Mouse (Mus musculus): ENCODE results near the gene Ung. TPM values are rescaled to one million over a fixed set of nuclear protein-coding genes. Genes with fewer than 3 reads are reported as not detected.

The Ung gene
- total and polyA plus RNA-seq, 3 experiments: 24.4 to 32.1 (median 27.1) TPM

GRCm38 (mm10) chr5:114170345-114170744 lies 40.2 kb downstream of the Ung start:
- Histone ChIP-seq H3K27ac (no peak overlapping the region), H3K27me3 (ENCODE audit: control insufficient read depth, insufficient read depth, low read length) (no peaks in the 10 kb centered on the region), H3K9ac (ENCODE audit: low read depth, low read length) (no peak overlapping the region), H3K4me3 (no peak overlapping the region), H3K36me3 (ENCODE audit: control insufficient read depth, insufficient read depth, low read length) (no peaks in the 10 kb centered on the region), H3K79me2 (replicated peaks; ENCODE audit: control insufficient read depth, insufficient read depth, low read length) (no peaks in the 10 kb centered on the region), H3K4me1 (ENCODE audit: control insufficient read depth, insufficient read depth, low read length) (peaks cover 3% of the 10 kb centered on the region)
- TF ChIP-seq CTCF (IDR thresholded peaks at IDR 0.05) (no peak), POLR2A (IDR thresholded peaks at IDR 0.05; ENCODE audit: insufficient read depth, low read depth, low read length) (no peak), EP300 (IDR thresholded peaks at IDR 0.05; ENCODE audit: insufficient read depth, low read depth, low read length) (no peak)
- 67% methylated on average over 7 of the region's 7 CpGs for WGBS
- intact Hi-C loops (cut with DNase I): loop anchor here (10.0 kb wide), 1 partner anchor 204 kb away; no protein-coding TSS in a partner anchor
- DNase-seq: no peak

GRCm38 (mm10) chr5:114172936-114173335 lies 42.8 kb downstream of the Ung start:
- 92% methylated on average over 3 of the region's 3 CpGs for WGBS
- H3K27ac ChIP-seq: no peak overlapping the region
- intact Hi-C loops (cut with DNase I): loop anchor here (10.0 kb wide), 1 partner anchor 202 kb away; no protein-coding TSS in a partner anchor
- peaks cover 5% of the 10 kb centered on the region for H3K4me1 ChIP-seq (ENCODE audit: control insufficient read depth, insufficient read depth, low read length)
- H3K9ac ChIP-seq (ENCODE audit: low read depth, low read length): no peak overlapping the region
- 0 out of 2 replicates have a peak, but pooled peaks have one; percentile 7 for TF ChIP-seq EP300 (IDR thresholded peaks at IDR 0.05; ENCODE audit: insufficient read depth, low read depth, low read length)
- no peak for TF ChIP-seq POLR2A (IDR thresholded peaks at IDR 0.05; ENCODE audit: insufficient read depth, low read depth, low read length)
- 0 out of 2 replicates have a peak, but pooled peaks cover 2% of the 10 kb centered on the region for H3K79me2 ChIP-seq (replicated peaks; ENCODE audit: control insufficient read depth, insufficient read depth, low read length)
- peaks cover 3% of the 10 kb centered on the region for H3K36me3 ChIP-seq (ENCODE audit: control insufficient read depth, insufficient read depth, low read length)
- DNase-seq: no peak
- H3K27me3 ChIP-seq (ENCODE audit: control insufficient read depth, insufficient read depth, low read length): no peaks in the 10 kb centered on the region
- no peak overlapping the region for H3K4me3 ChIP-seq

GRCm38 (mm10) chr5:114173458-114173857 lies 43.3 kb downstream of the Ung start:
- H3K27ac ChIP-seq: peak overlapping the region; percentile 36; the same call in 1 of the 2 replicates
- no peaks in the 10 kb centered on the region for H3K27me3 ChIP-seq (ENCODE audit: control insufficient read depth, insufficient read depth, low read length)
- TF ChIP-seq POLR2A (IDR thresholded peaks at IDR 0.05; ENCODE audit: insufficient read depth, low read depth, low read length) (no peak), CTCF (IDR thresholded peaks at IDR 0.05) (peak; percentile 58), EP300 (IDR thresholded peaks at IDR 0.05; ENCODE audit: insufficient read depth, low read depth, low read length) (no peak)
- H3K4me3 ChIP-seq: no peak overlapping the region
- H3K4me1 ChIP-seq (ENCODE audit: control insufficient read depth, insufficient read depth, low read length): peaks cover 8% of the 10 kb centered on the region
- intact Hi-C loops (cut with DNase I): loop anchor here (10.0 kb wide), 1 partner anchor 201 kb away; no protein-coding TSS in a partner anchor
- H3K36me3 ChIP-seq (ENCODE audit: control insufficient read depth, insufficient read depth, low read length): peaks cover 4% of the 10 kb centered on the region
- 0 out of 2 replicates have a peak, but pooled peaks cover 2% of the 10 kb centered on the region for H3K79me2 ChIP-seq (replicated peaks; ENCODE audit: control insufficient read depth, insufficient read depth, low read length)
- no peak for DNase-seq
- WGBS: 67% methylated on average over 7 of the region's 7 CpGs
- no peak overlapping the region; the same call in 1 of the 2 replicates for H3K9ac ChIP-seq (ENCODE audit: low read depth, low read length)

- intact Hi-C loops (cut with DNase I): loop anchor here (10.0 kb wide), 1 partner anchor 201 kb away; no protein-coding TSS in a partner anchor
- 10% methylated on average over 15 of the region's 16 CpGs for WGBS
- Histone ChIP-seq H3K27me3 (ENCODE audit: control insufficient read depth, insufficient read depth, low read length) (no peaks in the 10 kb centered on the region), H3K4me3 (no peak overlapping the region), H3K4me1 (ENCODE audit: control insufficient read depth, insufficient read depth, low read length) (peaks cover 14% of the 10 kb centered on the region), H3K79me2 (replicated peaks; ENCODE audit: control insufficient read depth, insufficient read depth, low read length) (0 out of 2 replicates have a peak, but pooled peaks cover 2% of the 10 kb centered on the region), H3K36me3 (ENCODE audit: control insufficient read depth, insufficient read depth, low read length) (peaks cover 4% of the 10 kb centered on the region), H3K9ac (ENCODE audit: low read depth, low read length) (peak overlapping the region; percentile 35; the same call in 1 of the 2 replicates), H3K27ac (peak overlapping the region; percentile 94)
- no peak for DNase-seq
- no peak for TF ChIP-seq CTCF (IDR thresholded peaks at IDR 0.05)
- no peak for TF ChIP-seq POLR2A (IDR thresholded peaks at IDR 0.05; ENCODE audit: insufficient read depth, low read depth, low read length)
- TF ChIP-seq EP300 (IDR thresholded peaks at IDR 0.05; ENCODE audit: insufficient read depth, low read depth, low read length): no peak
These were observed 43.8 kb downstream of the Ung start for GRCm38 (mm10) chr5:114173877-114174581.

GRCm38 (mm10) chr5:114174639-114175038 lies 44.5 kb downstream of the Ung start:
- H3K9ac ChIP-seq (ENCODE audit: low read depth, low read length): no peak overlapping the region

More at GRCm38 (mm10) chr5:114174639-114175038, 44.5 kb downstream of the Ung start:
- WGBS: 17% methylated on average over 16 of the region's 16 CpGs
- Histone ChIP-seq H3K27me3 (ENCODE audit: control insufficient read depth, insufficient read depth, low read length) (no peaks in the 10 kb centered on the region), H3K79me2 (replicated peaks; ENCODE audit: control insufficient read depth, insufficient read depth, low read length) (0 out of 2 replicates have a peak, but pooled peaks cover 2% of the 10 kb centered on the region), H3K27ac (peak overlapping the region; percentile 94), H3K4me3 (no peak overlapping the region), H3K36me3 (ENCODE audit: control insufficient read depth, insufficient read depth, low read length) (peaks cover 4% of the 10 kb centered on the region), H3K4me1 (ENCODE audit: control insufficient read depth, insufficient read depth, low read length) (peaks cover 17% of the 10 kb centered on the region)
- intact Hi-C loops (cut with DNase I): loop anchor here (10.0 kb wide), 1 partner anchor 200 kb away; no protein-coding TSS in a partner anchor
- peak; percentile 50 to 65 for DNase-seq
- peak; percentile 62 for TF ChIP-seq CTCF (IDR thresholded peaks at IDR 0.05)
- TF ChIP-seq EP300 (IDR thresholded peaks at IDR 0.05; ENCODE audit: insufficient read depth, low read depth, low read length): no peak
